Mouse (Mus musculus): ENCODE results near the gene Insl5.

Gene Insl5

DNA sequence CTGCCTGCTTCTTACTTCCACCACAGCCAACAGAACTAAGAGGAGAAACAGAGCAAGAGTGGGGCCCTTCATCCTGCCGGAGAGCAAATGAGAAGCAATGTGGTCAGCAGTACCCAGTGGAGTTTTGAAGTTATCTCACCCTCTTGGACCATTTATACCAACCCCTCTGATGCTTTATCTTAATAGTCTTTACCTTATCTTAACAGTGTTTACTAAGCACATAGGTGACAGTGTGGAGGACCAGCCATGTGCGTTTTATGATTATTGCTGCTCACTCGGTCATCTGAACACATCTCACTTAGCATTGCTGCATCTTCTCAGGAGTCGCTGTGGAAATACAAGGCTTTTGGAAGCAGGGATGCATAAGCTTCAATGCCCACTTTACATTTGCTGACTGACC, at the start of gene Insl5:
Gene Insl5 (minus strand): TSS at position 222 of the 400 bp plus-strand sequence.
- no peak for DNase-seq (ENCODE audit: low read depth)

DNA sequence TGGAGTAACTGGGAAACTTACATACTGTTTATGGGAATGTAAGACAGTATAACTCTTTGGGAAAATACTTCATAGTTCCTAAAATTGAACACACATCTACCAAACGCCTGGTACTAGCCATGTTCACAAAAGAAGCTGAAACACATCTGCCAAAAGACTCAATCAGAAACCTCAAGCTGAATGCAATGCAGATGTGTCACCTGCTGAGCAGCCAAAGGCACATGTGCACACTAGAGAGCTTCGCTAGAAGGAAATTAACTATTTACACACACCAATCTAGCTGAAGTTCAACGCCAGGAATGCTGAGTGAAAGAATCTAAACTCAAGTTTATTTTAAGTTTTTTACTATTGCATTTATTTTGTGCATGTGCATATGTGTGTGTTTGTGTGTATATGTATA, 44.0 kb upstream of the Insl5 start:
- DNase-seq (ENCODE audit: low read depth) = peak; percentile 4

DNA sequence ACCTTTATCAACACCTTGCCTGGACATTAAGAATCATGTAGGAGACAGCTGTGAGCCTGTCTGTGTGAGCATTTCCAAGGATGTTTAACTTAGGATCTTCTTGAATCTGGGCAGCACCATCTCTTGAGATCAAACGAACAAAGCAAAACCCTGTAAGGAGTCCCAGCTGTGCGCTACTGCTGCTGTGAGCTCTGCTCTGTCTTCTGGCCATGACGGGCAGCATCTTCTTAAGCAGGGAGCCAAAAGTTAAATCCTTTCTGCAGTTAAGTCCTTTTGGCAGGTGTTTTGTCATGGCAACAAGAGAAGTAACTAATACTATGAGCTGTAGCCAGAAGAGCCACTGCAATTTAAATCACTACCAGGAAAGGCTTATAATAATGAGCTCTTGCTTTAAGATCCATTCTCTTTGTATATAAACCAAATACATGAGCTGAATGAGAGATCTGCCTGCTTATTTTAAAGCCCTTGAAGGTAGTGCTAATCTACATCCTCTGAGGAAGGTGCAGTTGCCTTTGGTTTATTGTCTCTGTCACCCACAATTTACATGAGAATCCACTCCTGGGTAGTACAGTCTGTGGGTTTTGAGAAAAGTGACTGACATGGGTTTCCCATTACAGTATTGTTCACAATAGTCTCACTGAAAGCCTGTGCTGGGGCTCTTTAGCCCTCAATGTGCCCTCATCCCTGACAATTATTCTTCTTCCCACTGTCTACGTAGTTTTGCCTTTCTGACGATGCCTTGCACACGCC, 41.4 kb upstream of the Insl5 start:
- no peak for DNase-seq (ENCODE audit: low read depth)

DNA sequence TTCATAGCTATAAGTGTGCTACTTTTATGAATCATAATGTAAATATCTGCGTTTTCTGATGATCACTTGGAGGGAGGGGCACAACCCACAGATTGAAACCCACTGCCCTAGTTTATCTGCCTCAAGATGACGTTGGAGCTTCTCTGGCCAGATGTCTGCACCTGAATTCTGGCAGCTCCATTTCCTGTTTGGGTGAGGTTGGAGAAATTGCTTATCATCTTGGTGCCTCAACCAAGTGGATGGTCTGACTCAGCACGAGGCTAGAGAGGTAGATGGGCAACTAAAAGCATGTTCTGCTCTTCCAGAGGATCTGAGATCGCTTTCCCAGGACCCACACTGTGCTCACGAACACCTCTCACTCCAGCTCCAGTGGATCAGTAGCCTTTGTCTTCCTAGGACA, 38.3 kb upstream of the Insl5 start:
- no peak for DNase-seq (ENCODE audit: low read depth)

DNA sequence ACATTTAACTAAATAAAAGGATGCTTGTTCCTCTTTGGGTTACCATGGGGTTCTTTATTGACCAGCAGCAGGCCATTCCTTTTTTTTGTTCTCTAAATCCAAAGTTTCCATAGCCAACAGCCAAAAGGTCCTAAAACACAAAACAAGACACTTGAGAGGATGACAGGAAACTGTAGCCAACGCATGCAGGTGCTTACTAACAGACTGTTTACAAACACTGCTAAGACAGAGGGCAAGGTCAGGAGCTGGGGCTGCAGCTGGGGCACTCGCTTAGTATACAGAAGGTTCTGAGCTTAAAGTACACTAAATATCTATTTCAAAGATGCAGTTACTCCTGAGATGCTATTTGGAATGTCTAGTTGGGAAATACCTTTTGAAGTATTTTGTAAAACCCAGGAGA, 37.8 kb upstream of the Insl5 start:
- DNase-seq (ENCODE audit: low read depth) = no peak

DNA sequence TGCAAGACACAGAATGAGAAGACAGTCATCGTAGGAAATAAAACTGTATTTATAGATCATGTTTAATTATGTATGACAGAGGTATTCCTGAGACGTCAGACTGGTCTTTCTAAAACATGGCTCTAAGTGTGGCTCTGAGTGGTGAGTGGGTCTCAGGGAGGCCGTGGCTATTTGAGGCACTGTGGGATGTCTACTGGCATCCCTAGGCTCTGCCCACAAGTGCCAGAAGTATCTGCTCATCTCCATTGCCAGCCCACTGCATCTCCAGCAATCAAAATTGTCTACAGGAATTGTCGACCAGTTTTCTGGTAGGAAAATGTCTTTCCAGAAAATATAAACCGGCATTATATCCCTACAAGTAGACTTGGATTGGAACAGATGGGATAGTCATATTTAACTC, 30.3 kb upstream of the Insl5 start:
- no peak for DNase-seq (ENCODE audit: low read depth)

DNA sequence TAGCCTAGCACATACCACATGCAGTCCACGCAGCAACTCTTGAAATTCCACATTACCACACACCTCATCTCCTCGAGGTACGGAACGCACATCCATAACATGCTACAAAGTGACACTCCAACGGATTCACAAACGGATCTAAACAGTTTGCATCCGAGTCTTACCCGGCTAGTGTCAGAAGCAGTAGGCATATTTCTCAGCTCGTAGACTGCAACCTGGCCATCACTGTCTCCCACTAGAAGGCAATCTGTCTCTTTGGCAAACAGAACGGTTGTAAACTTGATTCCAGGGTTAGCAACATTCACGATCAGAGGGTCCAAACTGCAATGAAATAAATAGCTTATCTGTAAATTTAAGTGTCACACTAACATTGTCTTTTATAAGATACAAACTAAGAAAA, 21.4 kb upstream of the Insl5 start:
- DNase-seq (ENCODE audit: low read depth) = no peak

DNA sequence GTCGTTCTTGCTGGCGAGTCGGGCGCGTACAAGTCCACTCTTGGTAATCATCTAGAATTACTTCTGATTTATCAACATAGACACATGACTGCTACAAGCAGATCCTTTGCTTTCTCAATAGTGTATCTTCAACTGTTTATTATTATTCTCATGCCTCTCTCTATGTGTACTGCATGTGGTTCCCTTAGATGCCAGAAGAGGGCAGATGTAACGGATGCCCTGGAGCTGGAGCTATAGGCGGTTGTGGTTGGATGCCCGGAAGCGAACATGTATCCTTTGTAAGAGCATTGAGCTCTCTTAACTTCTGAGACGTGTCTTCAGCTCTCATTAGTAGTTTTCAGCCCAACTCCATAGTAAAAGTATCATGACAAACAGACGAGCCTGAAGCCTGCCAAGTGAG, 16.4 kb upstream of the Insl5 start:
- DNase-seq (ENCODE audit: low read depth) = no peak

DNA sequence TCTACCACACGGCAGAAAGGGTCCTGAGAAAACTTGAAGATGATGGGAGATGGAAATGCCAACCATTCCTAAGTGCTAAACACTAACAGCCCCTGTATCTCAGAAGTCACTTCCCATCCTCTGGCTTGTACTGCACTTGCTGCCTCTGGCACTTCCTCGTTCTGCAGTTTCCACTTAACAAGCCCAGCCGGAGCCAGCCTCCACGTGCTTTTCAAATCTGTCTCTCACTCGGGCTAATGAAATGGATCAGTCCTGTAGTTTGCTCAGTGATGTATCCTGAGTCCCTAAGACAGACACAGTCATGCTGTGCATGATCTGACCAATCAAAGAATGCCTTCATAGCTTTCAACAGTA, 13.2 kb upstream of the Insl5 start:
- DNase-seq (ENCODE audit: low read depth) = no peak

DNA sequence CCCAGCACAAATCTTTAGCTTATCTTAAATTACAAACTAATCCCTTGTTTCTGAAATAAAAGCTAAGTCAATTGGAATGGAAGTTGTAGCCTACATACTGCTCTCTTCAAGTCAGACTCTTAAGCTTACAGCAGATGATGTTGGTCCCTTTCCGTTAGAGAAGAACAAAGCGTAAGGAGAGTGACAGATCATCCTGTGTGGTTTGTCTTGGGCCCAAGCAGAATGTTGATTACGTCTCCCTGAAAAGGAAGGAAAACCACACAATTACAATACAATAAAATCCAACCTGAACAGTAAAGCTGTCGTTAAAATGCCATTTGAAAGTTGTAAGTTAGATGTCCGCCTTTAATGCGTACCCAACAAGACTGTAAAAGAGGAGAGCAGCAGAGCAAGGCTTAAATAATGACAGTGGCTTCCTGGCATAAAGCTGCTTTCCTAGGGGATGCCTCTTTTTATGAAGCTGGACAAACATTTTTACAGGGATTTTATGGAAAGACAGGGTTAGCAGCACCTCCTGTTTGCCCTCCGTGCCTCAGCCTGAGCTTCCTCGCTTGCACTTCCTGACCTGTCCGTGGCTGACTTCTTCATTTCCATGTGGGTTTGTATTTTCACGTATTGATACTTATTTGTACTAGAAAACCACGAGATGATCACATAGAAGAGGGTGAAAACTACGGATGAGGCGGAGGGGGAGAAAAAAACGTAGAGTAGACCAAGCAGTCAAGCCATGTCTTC, 12.6 kb upstream of the Insl5 start:
- DNase-seq (ENCODE audit: low read depth) = no peak

DNA sequence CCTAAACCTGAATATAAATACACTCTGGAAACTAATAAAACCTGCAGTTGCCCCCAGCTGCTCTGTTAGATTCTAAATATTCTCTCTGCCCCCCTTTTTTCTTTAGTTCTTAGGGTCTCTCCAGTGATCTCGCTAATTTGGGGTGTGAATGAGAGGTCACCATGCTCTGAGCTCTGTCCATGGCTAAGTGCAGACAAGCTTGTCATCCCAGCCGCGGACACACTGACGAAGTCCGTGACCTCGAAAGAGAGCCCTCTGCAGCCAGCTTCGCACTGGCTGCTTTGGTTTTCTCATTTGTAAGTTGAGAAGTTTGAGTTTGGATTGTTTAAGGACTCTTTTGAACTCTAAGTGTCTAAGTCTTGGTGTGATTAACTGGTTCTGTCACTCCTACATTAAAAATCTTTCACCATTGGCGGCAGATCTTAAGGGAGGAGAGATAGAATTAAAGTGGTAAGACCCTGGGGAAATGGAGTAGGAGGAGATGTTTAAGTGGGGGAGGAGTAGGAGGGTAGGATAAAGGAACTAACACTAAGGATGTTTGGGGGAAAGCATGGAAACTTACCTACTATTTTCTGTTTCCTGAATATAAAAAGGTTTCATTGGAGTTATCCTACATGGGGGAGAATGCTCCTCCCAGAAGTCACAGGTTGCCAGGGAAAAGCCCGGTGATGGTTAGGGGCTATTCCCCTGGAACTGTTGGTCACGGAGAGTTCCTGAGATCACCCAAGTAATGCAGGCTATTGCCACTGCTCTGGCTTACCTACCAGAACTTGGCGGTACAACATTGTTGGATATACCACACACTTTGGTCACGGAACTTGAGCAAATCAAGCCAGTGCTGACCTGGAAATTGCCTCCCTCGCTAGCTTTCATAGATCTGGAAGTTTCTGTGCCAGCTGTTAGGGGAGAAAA, 1.8 kb upstream of the Insl5 start:
- DNase-seq (ENCODE audit: low read depth) = no peak

DNA sequence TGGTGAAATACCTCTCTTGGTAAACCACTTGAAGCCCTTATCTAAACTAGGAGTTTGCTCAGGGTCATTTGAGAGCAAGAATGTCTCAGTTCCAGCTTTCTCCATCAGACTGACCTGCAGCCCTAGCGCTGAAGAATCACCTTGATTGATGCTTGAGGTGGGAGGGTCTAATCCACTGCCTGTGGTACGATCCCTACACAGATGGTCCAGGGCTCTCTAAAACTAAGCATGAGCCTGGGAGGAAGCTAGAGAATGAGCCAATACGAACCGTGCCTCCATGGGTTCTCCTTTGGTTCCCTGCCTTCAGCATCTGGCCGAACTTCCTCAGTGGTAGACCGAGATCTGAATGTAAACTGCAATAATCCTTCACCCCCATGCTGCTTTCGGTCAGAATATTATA, 1.1 kb upstream of the Insl5 start:
- DNase-seq (ENCODE audit: low read depth) = no peak

DNA sequence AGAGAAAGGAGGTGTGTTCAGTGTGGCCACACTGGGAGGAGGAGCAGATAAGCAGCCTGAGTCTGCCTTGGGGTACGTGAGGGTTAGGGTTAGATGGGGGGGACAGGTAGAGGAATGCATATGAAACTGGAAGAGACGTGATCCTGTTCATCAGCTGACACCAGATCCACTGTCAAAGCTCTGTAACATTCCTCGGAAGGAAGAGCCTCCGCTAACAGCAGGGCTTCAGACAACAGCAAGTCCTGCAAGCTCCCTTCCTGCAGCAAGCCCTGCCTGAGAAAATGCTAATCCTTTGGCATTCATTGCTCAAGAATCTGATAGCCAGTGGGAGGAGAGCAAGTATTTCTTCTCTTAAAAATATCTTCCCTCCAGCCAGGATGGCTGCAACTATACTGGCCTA, 13.2 kb downstream of the Insl5 start:
- DNase-seq (ENCODE audit: low read depth) = no peak

DNA sequence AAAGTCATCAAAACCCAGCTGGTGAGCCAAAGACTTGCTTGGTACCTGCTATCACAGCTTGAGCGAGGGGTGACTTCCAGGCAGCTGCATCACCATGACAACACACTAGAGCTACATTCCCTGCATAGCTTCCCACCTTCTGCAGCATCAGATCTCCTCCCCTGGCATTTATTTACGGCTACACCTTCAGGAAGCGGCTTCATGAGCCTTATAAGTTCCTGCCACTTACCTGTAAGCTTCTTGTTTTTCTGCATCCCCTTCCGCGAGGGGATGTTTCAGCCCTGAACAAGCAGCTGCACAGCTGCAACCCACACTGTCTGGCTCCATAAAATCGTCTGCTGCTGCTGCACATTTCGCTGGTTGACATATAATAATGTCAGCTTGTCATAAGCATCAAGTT, 14.8 kb downstream of the Insl5 start:
- no peak for DNase-seq (ENCODE audit: low read depth)

DNA sequence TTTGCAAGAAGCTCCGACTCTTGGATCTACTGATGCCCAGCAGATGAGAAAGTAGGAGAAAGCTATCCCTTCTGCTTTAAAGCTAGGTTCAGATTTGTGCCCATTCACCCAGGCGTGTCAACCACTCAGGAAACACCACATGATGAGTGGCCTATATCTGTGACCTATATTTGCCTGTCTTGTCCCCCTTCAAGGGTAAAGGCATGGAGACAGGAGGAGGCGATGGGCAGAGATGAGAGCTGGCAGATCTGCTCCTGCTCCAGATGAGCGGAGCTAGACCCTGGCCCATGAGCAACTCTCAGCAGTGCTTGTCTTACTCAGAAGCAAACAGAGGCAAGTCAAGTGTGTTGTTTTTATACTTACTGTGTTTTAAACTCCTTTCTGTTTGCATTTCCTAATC, 15.9 kb downstream of the Insl5 start:
- DNase-seq (ENCODE audit: low read depth) = no peak

DNA sequence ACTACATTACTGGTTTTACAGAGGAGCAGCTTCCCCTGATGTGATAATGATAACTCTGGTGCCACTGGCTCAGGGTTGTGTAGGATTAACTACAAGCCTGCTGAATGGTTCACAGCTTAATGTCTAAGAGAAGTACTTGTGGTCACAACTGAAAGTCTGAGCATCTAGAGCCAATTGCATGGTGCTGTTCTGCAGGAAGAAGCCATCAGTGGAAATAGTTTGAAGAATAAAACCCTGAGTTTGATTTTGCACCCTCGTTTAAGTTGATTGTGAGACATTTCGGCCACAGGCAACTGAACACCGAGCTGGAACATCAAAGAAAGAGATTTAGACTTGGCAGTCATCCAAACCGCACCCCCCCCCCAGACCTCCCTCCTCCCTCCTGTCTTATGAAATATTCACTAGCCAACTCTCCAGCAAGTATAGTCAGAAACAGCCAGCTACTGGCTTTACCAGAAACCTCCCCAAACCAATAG, 19.7 kb downstream of the Insl5 start:
- peak; percentile 16 for DNase-seq (ENCODE audit: low read depth)

DNA sequence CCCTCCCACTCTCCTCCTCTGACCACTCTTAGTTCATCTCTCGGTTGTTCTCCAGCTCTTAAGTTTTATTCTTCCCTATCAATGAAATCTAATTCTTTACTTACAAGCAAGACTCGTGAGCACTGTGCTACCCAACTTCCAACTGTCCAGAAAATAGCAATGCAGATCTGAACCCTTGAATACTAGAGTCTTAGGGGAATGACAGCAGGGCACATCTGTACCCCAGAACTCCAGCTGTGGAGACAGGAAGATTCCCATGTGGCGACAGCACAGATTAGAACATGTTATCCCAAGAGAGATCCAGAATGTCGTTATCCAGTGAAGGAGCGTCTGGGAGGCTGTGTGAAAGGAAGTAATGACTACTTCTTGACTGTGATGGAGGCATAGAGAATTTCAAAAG, 20.4 kb downstream of the Insl5 start:
- no peak for DNase-seq (ENCODE audit: low read depth)

DNA sequence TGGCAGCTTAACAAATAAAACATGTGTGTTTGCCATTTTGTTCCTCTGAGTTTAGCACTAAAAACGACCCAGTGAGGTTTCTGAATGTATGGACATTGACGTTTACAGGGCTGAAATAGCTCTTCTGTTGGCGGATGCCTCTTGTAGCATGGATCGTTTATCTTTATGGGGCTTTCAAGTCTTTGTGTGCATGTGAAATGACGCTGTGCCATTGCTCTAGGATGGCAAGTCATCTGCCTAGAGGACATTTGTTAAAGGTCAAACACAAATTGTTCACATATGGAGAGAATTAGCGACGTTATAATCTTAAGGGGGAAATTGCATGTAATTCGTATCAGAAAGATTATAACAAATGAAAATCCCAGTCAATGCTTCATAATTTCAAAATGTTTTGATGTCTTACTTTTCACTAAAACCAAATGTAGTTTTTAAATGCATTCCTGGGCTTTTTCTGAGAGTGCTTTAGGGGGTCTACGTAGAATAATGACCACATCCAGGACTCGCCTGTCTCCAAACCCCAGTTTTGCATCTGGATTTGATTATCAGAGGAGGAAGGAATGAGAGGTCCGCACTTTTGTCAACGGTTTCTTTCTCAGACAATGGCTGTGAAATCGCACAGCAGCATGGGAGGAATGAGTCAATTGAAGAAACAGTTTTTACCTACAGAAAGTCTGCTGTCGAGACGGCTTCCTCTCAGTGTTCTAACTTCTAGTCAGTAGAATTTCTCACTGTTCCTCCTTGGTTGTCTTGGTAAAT, 21.3 kb downstream of the Insl5 start:
- no peak for DNase-seq (ENCODE audit: low read depth)

DNA sequence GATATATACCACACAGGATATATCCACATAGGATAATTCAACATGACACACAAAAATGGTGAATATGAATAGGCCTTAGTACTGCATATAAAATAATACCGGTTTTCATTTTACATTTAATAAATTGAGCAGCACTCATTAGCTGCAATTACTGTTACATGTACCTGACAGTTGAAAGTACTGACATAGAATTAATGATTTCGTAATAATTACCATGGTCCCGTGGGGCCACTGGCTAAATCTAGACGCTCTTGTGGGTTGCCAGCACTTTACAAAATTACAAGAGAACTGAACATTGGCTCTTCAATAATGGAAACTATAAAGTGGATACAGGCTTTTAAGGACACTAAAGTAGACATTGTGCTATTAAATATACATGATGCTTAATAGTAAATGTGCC, 22.0 kb downstream of the Insl5 start:
- DNase-seq (ENCODE audit: low read depth) = no peak

DNA sequence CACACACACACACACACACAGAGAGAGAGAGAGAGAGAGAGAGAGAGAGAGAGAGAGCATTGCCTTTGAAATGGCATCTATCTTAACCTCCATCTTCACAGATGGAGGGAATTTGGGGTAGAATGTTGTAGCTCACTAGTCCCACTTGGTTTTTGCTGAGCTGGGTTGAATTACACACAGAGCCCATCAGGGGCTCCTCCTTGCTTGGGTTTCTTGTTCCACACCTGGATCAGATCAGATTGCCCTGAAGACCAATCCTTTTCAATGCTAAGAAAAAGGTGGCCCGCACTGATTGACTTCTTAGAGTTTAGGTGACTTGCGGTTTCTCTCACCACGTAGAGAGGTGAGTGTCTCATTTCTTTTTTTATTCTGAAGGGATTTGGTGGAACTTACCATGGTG, 35.0 kb downstream of the Insl5 start:
- DNase-seq (ENCODE audit: low read depth) = no peak

DNA sequence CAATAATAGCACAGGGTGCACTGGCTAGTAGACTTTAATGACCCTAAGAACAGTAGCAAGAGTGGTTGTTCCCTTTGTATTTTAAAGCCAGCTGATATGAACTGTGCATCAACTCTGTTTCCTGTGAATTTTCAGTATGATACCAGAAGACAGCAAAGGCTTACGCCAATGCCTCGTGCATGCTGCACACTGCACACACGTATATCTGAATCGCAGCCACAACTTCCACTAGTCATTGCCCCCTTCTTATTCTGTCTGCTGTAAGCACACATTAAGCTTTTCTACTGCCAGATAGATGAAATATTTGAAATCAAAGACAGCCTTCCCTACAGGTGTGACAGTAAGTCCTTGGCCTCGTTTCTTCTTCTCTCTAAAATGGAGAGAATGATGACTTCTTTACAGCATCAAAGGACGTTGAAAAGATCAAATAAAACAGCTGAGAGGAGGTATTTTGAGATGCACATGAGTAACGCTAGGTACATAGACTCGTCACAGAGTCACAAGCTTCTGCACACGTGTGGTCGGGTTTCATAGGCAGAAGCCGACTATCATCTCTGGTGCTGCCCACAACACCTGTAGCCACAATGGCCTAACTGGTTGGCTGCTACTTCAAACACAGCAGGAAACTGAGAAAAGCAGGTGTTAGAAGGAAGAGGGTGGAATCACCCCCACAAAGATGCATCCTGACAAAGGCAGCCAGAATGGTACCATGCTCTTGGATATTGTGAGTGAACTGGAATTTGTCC, 35.9 kb downstream of the Insl5 start:
- DNase-seq (ENCODE audit: low read depth) = no peak
